Comparison of ENCODE assay signal across 8 mouse cellular contexts in the genomic region with DNA sequence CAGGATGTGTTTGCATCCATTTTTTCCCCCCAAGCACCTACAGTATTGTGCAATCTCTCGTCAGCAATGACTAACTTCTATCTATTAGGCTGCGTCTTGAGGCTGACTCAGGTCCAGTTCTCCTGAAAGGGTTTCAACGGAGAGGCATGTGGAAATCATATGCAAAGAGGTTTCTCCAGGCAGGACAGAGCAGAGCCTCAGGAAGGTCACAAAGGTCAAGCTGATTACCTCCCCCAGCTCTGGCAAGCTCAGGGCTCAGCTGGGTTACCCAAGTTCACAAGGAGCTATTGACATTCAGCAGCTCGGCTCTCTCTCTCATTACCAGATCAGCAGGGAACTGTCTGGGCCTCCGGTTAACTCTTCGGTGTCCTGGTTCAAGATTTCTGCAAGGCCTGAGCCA.
DNase-seq lines count a peak whose midpoint lies in the region; ATAC-seq and TF ChIP-seq lines count a peak whose summit lies in the region.

No protein-coding gene starts in this region.

- peaks cover 11% of the 10 kb centered on the region; the same call in 1 of the 2 replicates for H3K4me1 ChIP-seq in kidney, adult 2 months (ENCODE audit: control insufficient read depth, insufficient read depth, low read length)
- peaks cover 4% of the 10 kb centered on the region; the same call in 1 of the 2 replicates for H3K4me1 ChIP-seq in lung, postnatal 0 days (ENCODE audit: insufficient read depth, low read depth, low read length)

- H3K4me2 ChIP-seq in lung, postnatal 0 days (replicated peaks; ENCODE audit: low read depth, low read length): no peak overlapping the region

- 19% methylated on average over 6 of the region's 6 CpGs for WGBS in kidney, adult 2 months
- WGBS in lung, postnatal 0 days: 21% methylated on average over 6 of the region's 6 CpGs

- H3K27ac ChIP-seq in kidney, adult 2 months (ENCODE audit: insufficient read depth, low read depth, low read length): no peak overlapping the region
- H3K27ac ChIP-seq in lung, postnatal 0 days (ENCODE audit: low read length): no peak overlapping the region

- TF ChIP-seq CTCF in kidney, adult 2 months (conservative IDR thresholded peaks at IDR 0.05; ENCODE audit: insufficient read depth, insufficient read length, low read depth, low read length): no peak
- no peak for TF ChIP-seq CTCF in lung, postnatal 0 days (IDR thresholded peaks at IDR 0.05)

- H3K4me3 ChIP-seq in kidney, adult 2 months (ENCODE audit: insufficient read depth, low read depth, low read length): no peak overlapping the region
- no peak overlapping the region for H3K4me3 ChIP-seq in lung, postnatal 0 days (ENCODE audit: low read depth, low read length)

- no peak for TF ChIP-seq POLR2A in kidney, adult 2 months (IDR thresholded peaks at IDR 0.05; ENCODE audit: low read depth, low read length)

- no peak for TF ChIP-seq EP300 in lung, postnatal 0 days (IDR thresholded peaks at IDR 0.05)

- no peak overlapping the region for H3K9ac ChIP-seq in lung, postnatal 0 days (replicated peaks; ENCODE audit: low read depth)

- peak; percentile 35 for ATAC-seq in common myeloid progenitor, adult 5-6 weeks (replicated peaks; ENCODE audit: low read depth, poor library complexity, severe bottlenecking)
- ATAC-seq in lung, postnatal 0 days: peak; percentile 81

- H3K9me3 ChIP-seq in lung, postnatal 0 days (ENCODE audit: low read length): no peaks in the 10 kb centered on the region

- DNase-seq in Muller cell, postnatal 12 days (ENCODE audit: inconsistent ontology term): peak; percentile 59
- peak; percentile 47 to 70 for DNase-seq in heart, adult 9 months (ENCODE audit: low spot score in 2 of 2)
- peak; percentile 58 for DNase-seq in kidney, adult 2 months
- DNase-seq in lung, postnatal 0 days (ENCODE audit: low spot score): peak; percentile 55
- peak; percentile 94 for DNase-seq in yolk sac, embryonic 10.5 days (ENCODE audit: low spot score)
- DNase-seq in thymus, postnatal 36 days: no peak
- DNase-seq in adrenal gland, adult 8-10 months: no peak

- H3K36me3 ChIP-seq in kidney, adult 2 months (ENCODE audit: control insufficient read depth, insufficient read depth, low read length): no peaks in the 10 kb centered on the region
- H3K36me3 ChIP-seq in lung, postnatal 0 days (ENCODE audit: insufficient read depth, low read length): no peaks in the 10 kb centered on the region

- H3K27me3 ChIP-seq in kidney, adult 2 months (replicated peaks; ENCODE audit: control insufficient read depth, insufficient read depth, low read length): no peaks in the 10 kb centered on the region
- H3K27me3 ChIP-seq in lung, postnatal 0 days (replicated peaks; ENCODE audit: insufficient read depth, low read length): no peaks in the 10 kb centered on the region

Comparison
In these comparisons a context has a peak if more than half of its experiments do, and no peak if none do; other contexts are left out.
1. DNase-seq: peak in Muller cell, postnatal 12 days (single experiment), heart, adult 9 months (2 of 2), kidney, adult 2 months (single experiment), lung, postnatal 0 days (single experiment) and yolk sac, embryonic 10.5 days (single experiment); none in thymus, postnatal 36 days (0 of 2) and adrenal gland, adult 8-10 months (single experiment).